Mouse (Mus musculus) spleen, postnatal 4 days (tissue): ENCODE results near the gene Pts.

Experiments
- DNase-seq, 2 experiments: peaks; one replicate each; pipeline ENCODE4 v3.0.0; 2022; ENCODE audit warnings: low spot score in 2 of 2

Gene Pts

GRCm38 (mm10) chr9:50528293-50528892 lies at the start of gene Pts:
Gene Pts, minus strand, starts transcription at chr9:50528724.
- DNase-seq = peak; percentile 97 to 99

- no peak for DNase-seq
Observed at GRCm38 (mm10) chr9:50569599-50570525, 41.3 kb upstream of the Pts start.

- no peak for DNase-seq
Observed at GRCm38 (mm10) chr9:50567881-50568280, 39.4 kb upstream of the Pts start.

- DNase-seq = no peak
Observed at GRCm38 (mm10) chr9:50567372-50567771, 38.8 kb upstream of the Pts start.

GRCm38 (mm10) chr9:50565940-50566339 lies 37.4 kb upstream of the Pts start:
- DNase-seq = no peak

GRCm38 (mm10) chr9:50565173-50565572 lies 36.6 kb upstream of the Pts start:
- no peak for DNase-seq

- DNase-seq = no peak
Observed at GRCm38 (mm10) chr9:50561918-50562360, 33.4 kb upstream of the Pts start.

GRCm38 (mm10) chr9:50561145-50561917 lies 32.8 kb upstream of the Pts start, which contains the start of gene Tex12:
Gene Tex12, minus strand, starts transcription at chr9:50561325.
- no peak for DNase-seq

- DNase-seq = no peak
Observed at GRCm38 (mm10) chr9:50555094-50555446, 26.5 kb upstream of the Pts start, which contains the start of gene Bco2. Gene Bco2, minus strand, starts transcription at chr9:50555181.

GRCm38 (mm10) chr9:50554241-50555093 lies 25.9 kb upstream of the Pts start, which contains the start of gene Il18:
Gene Il18, plus strand, starts transcription at chr9:50554827.
- DNase-seq = peak in 1 of 2 experiments; percentile 28

GRCm38 (mm10) chr9:50553547-50553946 lies 25.0 kb upstream of the Pts start:
- no peak for DNase-seq

- no peak for DNase-seq
Observed at GRCm38 (mm10) chr9:50552206-50552605, 23.7 kb upstream of the Pts start.

GRCm38 (mm10) chr9:50548936-50549335 lies 20.4 kb upstream of the Pts start:
- no peak for DNase-seq

- DNase-seq = no peak
Observed at GRCm38 (mm10) chr9:50547859-50548478, 19.4 kb upstream of the Pts start.

GRCm38 (mm10) chr9:50542401-50542800 lies 13.9 kb upstream of the Pts start:
- DNase-seq = no peak

- no peak for DNase-seq
Observed at GRCm38 (mm10) chr9:50540170-50540569, 11.6 kb upstream of the Pts start.

- DNase-seq = peak in 1 of 2 experiments; percentile 55
Observed at GRCm38 (mm10) chr9:50537295-50537694, 8.8 kb upstream of the Pts start.

GRCm38 (mm10) chr9:50536603-50537135 lies 8.1 kb upstream of the Pts start:
- peak; percentile 2 to 32 for DNase-seq

- peak in 1 of 2 experiments; percentile 50 for DNase-seq
Observed at GRCm38 (mm10) chr9:50535930-50536329, 7.4 kb upstream of the Pts start.

GRCm38 (mm10) chr9:50533791-50534190 lies 5.3 kb upstream of the Pts start:
- peak; percentile 2 to 55 for DNase-seq
